Mouse (Mus musculus): ENCODE results near the gene Ptpn14.

The Ptpn14 gene

DNA sequence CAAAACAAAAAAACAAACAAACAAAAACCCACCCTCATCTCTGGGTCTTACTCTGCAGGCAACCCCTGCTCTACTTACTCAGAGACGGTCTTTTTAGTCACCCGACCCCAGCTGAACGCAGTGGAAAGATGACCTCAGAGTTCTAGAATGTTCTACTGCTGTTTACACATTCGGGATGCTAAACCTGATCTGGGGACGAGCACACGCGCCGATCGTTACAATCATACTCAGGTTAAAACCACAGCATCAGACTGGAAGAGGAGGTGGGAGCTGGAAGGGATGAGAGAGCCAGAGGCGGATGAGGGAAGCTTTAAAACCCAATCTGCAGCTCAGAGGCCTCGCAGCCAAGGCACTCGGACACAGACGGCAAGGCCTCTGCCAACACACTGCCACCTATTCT, 170.6 kb downstream of the Ptpn14 start:
- no peak for DNase-seq (ENCODE audit: low read depth, low spot score)

DNA sequence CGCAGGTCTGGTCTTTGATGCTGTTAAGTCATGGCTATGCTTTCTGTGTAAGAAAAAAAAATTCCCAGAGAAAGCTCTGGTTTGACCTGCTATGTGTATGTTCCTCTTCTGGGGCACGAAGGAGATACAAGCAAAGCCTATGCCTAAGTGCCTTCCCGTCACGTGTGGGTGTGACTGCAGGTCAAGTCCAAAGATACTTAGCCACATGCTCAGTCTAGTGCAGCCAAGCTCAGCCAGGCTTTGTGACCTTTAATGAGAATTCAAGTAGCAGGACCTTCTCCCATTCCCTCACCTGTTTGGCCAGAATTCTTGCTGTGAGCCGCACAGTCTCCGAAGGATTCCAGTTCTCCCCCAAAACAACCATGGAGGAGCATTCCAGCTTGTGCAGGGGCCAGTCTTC, 171.5 kb downstream of the Ptpn14 start:
- no peak for DNase-seq (ENCODE audit: low read depth, low spot score)

DNA sequence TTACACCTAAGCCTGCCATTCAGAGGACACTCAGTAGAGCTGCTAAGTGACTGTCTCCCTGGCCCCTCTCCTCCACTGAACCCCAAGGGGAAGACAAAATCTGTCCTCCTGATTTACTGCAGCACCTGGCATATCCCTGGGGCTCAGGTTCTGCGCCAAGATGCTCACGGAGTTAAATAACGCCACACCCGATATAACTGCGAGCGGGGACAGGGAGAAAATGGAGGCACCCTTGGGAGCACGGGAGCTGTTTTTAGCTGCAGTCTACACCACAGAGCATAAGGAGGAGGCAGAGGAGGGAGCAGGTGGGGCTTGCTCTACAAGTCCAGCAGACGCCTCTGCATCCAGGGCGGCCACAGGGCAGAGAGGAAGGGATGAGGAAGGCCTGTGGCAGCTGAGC, 174.3 kb downstream of the Ptpn14 start:
- DNase-seq (ENCODE audit: low read depth, low spot score): no peak

DNA sequence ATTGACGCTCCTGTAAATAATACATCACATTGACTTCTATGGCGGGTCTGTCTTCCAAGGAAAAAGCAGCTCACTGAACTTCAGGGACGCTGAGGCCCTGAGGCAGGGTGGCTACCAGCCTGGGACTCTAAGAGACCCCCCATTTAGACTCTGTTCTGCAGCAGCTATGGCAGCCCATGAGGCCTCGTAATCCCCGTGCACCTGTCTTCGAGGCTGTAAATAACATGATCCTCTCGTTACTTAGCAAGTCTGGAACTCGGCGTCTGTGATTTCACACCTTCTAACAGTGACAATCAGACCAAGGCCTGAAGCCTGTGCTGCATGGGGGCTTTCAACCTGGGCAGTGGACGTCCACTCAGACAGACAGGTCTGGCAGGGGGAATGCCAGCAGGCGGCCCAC, 175.1 kb downstream of the Ptpn14 start:
- DNase-seq (ENCODE audit: low read depth, low spot score): no peak

DNA sequence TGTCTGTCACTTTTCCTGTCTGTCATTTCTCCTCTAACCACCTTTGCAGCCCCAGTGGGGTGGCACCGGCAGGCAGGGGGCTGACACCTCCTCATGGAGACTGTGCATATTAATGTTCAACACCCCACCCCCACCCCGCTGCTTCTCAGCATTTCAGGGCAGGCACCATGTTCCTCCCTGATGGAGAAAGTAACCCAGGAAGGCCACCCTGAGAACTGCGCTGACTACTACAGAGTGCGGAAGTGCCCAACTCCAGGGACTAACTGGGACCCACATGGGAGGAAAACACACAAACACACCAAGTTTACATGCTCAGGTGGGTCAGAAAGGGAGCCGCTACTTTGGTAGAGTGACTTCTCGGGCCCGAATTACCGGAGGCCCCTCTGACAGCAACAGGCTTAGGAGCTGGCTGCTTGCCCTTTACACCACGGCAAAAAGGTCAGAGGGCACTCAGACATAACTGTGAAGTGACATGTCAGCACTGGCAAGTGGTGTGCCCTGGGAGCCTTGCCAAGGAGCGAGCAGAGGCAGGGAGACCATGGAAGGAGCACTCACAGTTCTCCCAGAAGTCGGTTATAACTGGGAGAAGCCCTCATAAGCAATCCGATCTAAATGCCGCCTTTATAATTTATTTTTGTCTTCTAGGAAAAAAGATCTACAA, 182.7 kb downstream of the Ptpn14 start:
- DNase-seq (ENCODE audit: low read depth, low spot score): no peak

DNA sequence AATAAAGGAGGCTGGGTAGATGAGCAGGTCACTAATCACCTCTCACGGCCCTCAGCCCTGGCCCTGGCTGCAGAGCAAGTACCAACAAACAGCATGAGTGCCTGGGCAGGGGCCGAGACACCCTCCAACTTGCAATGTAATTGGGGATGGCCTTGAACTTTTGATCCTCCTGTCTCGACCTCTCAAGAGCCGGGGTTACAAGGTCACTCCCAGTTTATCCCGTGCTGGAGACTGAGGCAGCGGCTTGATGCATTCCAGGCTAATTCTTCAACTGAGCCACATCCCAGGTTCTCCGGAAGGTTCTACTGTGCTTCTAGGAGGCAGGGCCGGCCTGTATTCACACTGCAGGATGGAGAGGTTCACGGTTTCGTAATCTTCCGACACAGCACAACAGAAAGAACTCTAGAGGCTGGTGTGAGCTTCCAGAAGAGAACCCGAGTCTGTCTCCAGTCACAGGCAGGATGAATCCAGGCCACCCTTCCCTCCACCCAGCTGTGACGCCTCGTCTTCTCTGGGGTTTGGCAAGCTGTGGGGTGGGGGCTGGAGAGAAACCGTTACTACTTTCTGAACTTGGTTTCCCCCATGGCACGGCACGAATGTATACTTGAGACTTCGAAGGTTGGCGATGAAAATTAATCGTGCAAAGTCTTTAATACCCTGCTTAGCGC, 185.2 kb downstream of the Ptpn14 start:
- DNase-seq (ENCODE audit: low read depth, low spot score): no peak

DNA sequence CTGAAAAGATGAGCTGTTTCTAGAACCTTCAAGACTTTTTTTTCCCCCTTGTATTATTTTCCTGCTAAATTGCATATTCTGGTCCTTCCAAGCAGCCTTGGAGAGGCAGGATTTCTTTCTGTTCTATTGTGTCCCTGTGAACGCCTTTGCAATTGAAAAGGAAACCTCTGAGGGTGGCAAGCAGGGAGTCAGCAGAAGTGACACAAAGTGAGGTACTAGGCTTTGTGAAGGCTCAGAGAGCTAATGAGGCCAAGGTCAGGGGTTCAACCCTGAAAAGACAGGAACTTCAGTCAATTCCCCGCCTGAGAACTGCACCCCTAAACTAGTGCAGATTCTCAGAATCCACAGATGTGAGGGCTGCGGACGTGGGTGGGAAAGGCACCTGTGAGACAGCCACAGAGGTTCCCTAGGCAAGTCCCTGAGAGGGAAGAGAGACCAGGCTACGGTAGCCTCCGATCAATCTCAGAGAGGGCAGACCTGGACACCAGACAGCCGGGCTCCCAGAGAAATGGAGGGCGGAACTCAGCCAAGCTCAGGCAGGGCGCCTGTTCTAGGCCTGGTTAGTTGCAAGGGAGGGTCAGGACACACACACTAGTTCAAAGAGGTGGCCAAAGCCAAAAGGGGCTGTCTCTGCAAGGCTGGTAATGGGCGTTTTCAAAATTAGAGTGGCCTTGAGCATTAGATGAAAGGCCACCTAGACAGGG, 188.5 kb downstream of the Ptpn14 start:
- no peak for DNase-seq (ENCODE audit: low read depth, low spot score)

DNA sequence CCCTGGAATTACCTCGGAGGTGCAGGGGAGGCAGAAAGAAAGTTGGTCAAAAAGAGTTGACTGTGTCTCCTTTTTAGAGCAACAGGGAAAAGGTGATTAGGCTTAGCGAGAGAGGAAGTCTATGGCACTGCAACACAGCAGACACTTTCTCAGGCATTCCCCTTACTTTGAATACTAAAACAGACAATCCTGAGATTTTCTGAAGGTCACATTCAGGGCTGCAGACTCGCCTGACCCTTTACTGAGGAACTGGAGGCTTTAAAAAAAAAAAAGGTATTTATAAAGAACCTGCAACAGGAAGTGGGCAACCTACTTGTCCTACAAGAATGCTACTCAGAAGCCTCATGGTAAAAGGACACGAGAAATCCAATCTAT, 189.0 kb downstream of the Ptpn14 start:
- no peak for DNase-seq (ENCODE audit: low read depth, low spot score)

DNA sequence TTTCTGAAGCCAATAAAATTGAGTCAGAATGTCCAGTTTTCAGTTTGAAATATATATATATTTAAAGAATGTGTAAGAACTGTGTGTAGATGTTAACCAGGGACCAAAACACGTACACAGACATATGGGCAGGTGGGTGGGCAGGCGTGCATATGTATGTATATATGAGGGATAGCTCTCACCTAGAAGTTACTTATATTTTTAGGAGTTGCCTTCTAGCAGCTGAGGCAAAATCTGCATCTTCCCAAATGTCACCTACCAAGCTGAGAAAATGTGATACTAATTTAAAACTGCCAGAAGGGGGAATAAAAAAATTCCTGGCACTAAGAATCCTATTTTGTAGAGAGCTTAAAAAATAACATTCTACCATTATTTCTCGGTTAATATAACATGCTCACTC, 191.7 kb downstream of the Ptpn14 start:
- no peak for DNase-seq (ENCODE audit: low read depth, low spot score)

DNA sequence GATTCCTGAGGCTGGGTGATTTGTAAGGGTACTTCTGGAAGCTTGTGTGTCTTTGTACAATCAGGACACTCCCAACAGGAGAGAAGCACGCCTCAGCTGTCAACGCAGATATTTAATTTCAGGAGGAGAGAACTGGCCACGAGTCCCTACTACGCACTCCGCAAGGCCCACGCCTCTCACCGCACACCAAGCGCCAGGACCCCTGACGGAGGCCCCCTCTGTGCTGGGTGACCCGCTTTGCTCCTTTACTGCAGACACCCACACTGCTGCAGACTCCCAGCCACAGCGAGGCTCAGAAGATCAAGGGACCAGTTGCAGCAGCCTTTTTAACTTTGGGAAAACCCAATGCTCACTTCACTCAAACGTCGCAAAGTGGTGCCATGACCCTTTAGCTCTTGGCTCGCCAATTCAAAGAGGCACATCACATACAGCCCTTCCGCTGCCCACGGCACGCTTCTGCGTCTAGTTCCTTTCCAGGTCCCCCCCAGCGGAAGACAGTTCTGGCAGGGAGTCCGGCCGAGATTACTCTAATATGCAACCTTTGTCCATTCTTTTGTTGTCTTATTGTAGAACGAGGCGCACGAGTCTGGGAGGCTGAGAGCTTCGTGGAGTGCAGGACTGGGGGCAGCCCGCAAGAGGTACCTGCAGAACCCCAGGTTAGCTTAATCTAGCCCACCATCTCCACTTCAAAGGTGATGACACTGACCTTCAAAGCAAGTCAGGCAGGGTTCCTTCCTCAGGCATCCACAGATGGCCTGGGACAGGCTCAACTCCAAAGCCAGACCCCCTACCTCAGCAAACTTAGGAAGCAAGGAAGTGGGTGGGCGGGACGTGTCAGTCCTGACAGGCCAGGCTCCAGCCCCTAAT, 192.9 kb downstream of the Ptpn14 start:
- DNase-seq (ENCODE audit: low read depth, low spot score): no peak

DNA sequence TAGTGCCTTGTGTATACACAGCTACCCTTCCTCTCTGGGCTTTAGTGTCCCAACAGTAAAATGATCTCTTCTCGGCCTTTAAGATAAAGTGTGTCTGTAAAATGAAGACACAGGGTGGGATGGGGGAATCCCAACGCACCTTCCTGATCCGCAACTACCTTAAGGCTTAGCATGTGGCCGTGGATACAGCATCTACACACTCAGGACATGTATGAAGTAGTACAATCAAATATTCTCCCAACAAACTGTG, 193.4 kb downstream of the Ptpn14 start:
- no peak for DNase-seq (ENCODE audit: low read depth, low spot score)

DNA sequence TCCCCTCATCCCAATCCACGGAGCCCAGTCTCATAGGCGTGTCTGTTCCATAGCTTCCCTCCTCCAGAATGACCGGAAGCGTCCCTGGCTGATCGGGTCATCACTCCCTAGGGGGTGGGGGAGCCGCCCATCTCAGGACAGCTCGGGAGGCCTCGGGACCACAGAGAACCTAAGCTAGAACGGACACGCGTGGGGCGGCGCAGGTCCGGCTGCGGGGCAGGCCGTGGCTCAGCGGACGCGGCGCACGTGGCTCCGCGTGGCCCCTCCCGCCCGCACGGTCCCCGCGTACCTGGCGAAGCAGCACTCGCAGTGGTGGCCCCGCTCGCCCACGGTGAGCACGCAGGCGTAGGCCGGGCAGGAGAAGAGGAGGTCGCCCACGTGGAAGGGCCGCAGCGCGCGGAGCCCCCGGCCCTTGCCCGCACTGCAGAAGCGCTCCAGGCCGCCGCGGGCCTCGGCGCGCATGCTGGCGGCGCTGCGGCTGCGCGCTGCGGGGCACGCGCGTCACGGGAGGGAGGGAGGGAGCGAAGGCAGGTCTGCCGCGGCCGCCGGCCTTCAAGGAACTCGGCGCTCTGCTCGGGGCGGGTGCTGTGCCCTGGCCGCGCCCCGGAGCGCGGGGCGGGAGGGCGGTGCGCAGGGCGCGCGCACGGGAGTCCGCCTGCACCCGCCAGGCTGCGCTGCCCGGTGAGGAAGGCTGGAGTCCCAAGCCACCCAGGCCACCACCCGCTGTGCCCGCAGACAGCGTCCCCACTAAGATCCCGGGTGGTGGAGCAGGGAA, 193.9 kb downstream of the Ptpn14 start, which contains the start of gene Smyd2:
TSS of gene Smyd2 (minus strand) at position 546 of the 775 bp plus-strand sequence.
- no peak for DNase-seq (ENCODE audit: low read depth, low spot score)

DNA sequence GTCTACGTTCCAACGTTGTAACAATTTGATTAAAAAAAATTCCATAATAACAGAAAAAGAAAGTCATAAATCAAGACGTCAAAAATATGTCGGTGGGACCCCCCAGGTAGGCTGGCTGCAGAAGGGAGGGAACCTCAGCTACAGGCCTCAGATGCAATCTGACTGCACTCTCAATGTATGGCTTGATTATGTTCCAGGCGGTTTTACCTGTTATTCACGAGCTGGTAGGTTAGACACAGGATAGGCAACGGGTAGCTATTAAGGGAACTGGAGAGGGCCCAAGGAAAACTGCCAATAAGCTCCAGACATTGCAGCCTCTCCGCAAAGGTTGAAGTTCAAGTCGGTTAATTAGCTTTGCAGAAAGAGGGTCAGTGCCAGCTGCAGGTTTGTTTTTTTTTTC, 194.7 kb downstream of the Ptpn14 start:
- DNase-seq (ENCODE audit: low read depth, low spot score): no peak

DNA sequence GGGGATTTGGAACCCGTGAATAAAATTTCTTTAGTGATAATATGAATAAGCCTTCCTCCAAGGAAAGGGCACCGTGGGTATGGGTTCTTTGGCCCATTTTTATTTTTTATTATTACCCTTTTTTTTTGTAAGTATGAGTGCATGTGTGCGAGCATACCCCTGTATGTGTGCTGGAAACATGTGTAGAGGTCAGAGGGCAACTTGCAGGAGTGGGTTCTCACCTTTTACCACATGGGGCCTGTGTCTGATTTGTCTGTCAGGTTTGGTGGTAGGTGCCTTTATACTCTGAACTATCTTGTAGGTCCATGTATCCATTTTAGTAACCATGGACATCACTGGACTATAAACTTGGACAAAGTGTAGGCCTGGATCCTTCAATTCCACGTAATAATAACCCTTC, 195.1 kb downstream of the Ptpn14 start:
- no peak for DNase-seq (ENCODE audit: low read depth, low spot score)

DNA sequence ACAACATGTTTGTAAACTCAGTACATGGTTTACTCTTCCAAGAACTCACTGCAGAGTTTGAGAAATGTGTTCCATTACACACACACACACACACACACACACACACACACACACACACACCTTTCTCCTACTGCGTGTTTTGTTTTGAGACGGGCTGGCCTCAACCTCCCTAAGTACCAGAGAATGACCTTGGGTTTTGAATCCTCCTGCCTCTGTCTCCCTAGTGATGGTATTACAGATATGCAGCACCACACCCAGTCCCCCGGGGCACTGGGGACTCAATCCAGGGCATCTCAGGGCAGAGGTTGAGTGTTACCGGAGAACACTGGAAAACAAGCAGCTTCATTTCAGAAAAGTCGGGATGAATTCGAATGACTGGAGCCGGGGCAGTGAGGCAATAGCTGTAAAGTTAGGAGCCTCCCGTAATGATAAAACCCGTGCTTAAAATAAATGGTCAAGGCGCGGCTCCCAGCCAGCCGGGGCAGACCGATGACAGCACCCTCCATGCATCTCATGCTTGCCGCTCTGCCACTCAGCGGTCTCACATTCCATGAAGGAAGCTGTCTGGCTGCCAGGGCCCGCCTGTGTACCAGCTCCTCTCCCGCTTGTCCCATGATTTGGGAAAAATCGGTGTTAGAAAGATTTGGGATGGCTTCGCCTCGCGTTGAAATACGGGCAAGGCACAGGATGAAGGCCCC, 196.0 kb downstream of the Ptpn14 start:
- DNase-seq (ENCODE audit: low read depth, low spot score): no peak

DNA sequence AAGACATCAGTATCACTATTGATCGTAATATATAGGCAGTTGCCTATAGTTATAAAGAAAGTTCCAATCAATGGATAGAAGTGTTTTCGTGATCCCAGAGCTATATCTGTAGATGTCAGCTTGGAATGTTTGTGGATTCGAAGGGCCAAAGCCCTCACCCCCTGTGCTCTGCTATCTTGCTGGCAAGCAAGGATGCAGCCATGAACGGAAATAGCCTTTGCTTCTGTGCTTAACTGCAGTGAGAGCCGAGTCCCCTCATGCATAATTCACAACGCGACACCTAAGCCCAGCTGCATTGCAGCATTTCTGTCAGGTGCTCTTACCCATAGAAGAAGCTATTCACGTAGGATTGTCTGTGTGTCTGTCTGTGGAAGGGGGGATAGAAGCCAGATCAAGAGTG, 198.2 kb downstream of the Ptpn14 start:
- no peak for DNase-seq (ENCODE audit: low read depth, low spot score)

All from WW6 (cell line).